Mouse (Mus musculus) left cerebral cortex, postnatal 4 days (tissue): ENCODE results near the gene Car6. TPM values are rescaled to one million over a fixed set of nuclear protein-coding genes. Genes with fewer than 3 reads are reported as not detected.

Source experiments
- DNase-seq: peaks from one replicate; pipeline ENCODE4 v3.0.0-alpha.2; 2022
- intact Hi-C: fragments of 180-260 bp; cut with DNase I; formaldehyde crosslinking; loops from one replicate; pipeline ENCODE4 v1.15.1; 2025
- total RNA-seq, 2 experiments: library from RNA; stranded (reverse); gene quantifications; 2 replicates each; pipeline ENCODE4 v1.2.3; 2021

Gene Car6
- total RNA-seq, 2 experiments from 2014 or later, result not detected

GRCm38 (mm10) chr4:150140346-150140745, 60.8 kb downstream of the Car6 start:
- DNase-seq, result peak; percentile 65
- intact Hi-C loops, result no loop called here

GRCm38 (mm10) chr4:150139090-150139489, 62.0 kb downstream of the Car6 start:
- DNase-seq, result no peak
- intact Hi-C loops, result no loop called here

GRCm38 (mm10) chr4:150138084-150138543, 63.0 kb downstream of the Car6 start:
- intact Hi-C loops, result no loop called here
- DNase-seq, result peak; percentile 58

- intact Hi-C loops, result no loop called here
- no peak for DNase-seq
Measured at GRCm38 (mm10) chr4:150137368-150138083, 63.6 kb downstream of the Car6 start.

Other genes with a start within 250 kb of the Car6 start
- gene Spsb1, start 246.3 kb downstream of the Car6 start, total RNA-seq, result 10 to 100 TPM; 13.9 to 15.3 TPM
- gene H6pd, start 192.3 kb downstream of the Car6 start, total RNA-seq, result 10 to 100 TPM; 11.7 to 13.8 TPM
- gene Gpr157, start 114.0 kb downstream of the Car6 start, total RNA-seq, result 1 to 10 TPM; 1.2 to 1.5 TPM
- gene Slc2a5, start 82.0 kb downstream of the Car6 start, total RNA-seq, result 1 to 10 TPM; 1.4 to 1.5 TPM
- not detected for gene Slc2a7, start 52.4 kb downstream of the Car6 start, total RNA-seq
- gene Eno1, start 35.4 kb upstream of the Car6 start, total RNA-seq, result 100 to 1,000 TPM; 204 to 220 TPM
- gene Rere, start 80.3 kb upstream of the Car6 start, total RNA-seq, result 100 to 1,000 TPM in 1 of 2 experiments, 10 to 100 TPM in 1; 98.6 to 106 TPM